Mouse (Mus musculus): ENCODE results near the gene Aifm1. TPM values are rescaled to one million over a fixed set of nuclear protein-coding genes. Genes with fewer than 3 reads are reported as not detected.

The Aifm1 gene
- polyA plus RNA-seq, 1 experiment from 2014 or later: 38.8 TPM

DNA sequence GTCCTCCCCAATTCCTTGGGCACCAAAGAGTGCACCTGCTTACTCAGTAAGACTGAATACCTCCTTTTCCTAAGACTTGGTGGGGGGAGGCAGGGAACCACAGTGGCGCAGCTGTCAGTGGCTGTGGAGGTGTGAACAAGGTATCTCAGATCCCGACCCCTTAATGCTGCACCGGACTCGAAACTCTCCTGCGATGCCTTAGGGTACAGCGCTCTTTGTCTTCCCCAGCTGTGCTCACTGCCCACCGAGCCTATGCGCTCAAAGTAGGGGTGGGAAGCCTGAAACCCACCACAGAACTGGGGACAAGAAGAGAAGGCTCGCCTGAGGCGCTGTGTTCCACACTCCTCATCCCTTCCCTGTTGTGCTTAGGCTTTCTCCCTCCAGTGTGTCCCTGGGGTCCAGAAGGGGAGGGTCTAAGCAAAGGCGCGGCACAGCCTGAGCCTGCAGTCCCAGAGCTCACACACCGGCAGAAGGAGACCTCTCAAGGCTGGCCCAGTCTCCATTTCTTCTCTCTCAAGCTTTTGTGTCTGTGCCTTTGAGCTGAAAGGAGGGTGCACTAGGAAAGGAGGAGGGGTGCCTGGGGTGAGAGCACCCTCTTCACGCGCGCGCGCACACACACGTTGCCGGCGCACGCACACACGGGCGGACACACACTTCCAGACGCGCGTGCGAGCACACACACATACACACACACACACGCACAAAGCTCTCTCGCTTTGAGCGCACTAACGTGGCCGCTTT, 5.6 kb upstream of the Aifm1 start, which contains the start of gene Rab33a:
Gene Rab33a, plus strand, starts transcription at position 478 of the 741 bp plus-strand sequence.
- WGBS: 27% methylated on average over 33 of the region's 33 CpGs
- H3K4me3 ChIP-seq (replicated peaks; ENCODE audit: low read depth, low read length): peak within 1 kb of the TSS; percentile 48
- H3K4me2 ChIP-seq (ENCODE audit: low read length): peak within 1 kb of the TSS; percentile 71
- peak within 1 kb of the TSS; percentile 95 for H3K27ac ChIP-seq (replicated peaks; ENCODE audit: low read depth, low read length)
- H3K9ac ChIP-seq (replicated peaks; ENCODE audit: low read length): peak within 1 kb of the TSS; percentile 71
- H3K36me3 ChIP-seq (ENCODE audit: control insufficient read depth, insufficient read depth, low read length): no peaks in the 10 kb centered on the region
- ATAC-seq (ENCODE audit: low FRiP score, low TSS enrichment) (peak; percentile 80), DNase-seq (peak; percentile 77)
- H3K4me1 ChIP-seq (ENCODE audit: control insufficient read depth, insufficient read depth, low read length): 0 out of 2 replicates have a peak, but pooled peaks cover 7% of the 10 kb centered on the region
- H3K9me3 ChIP-seq (ENCODE audit: control insufficient read depth, low read length): no peaks in the 10 kb centered on the region
- H3K27me3 ChIP-seq (ENCODE audit: control insufficient read depth, insufficient read depth, low read length): no peaks in the 10 kb centered on the region

GRCm38 (mm10) chrX:48518211-48518807, 4.9 kb upstream of the Aifm1 start:
- WGBS: 29% methylated on average over 15 of the region's 15 CpGs
- H3K27me3 ChIP-seq (ENCODE audit: control insufficient read depth, insufficient read depth, low read length): no peaks in the 10 kb centered on the region

GRCm38 (mm10) chrX:48513824-48514223, 461 bp upstream of the Aifm1 start:
- H3K27ac ChIP-seq (replicated peaks; ENCODE audit: low read depth, low read length): no peak overlapping the region
- peak overlapping the region; percentile 48 for H3K4me3 ChIP-seq (replicated peaks; ENCODE audit: low read depth, low read length)
- no peaks in the 10 kb centered on the region for H3K36me3 ChIP-seq (ENCODE audit: control insufficient read depth, insufficient read depth, low read length)
- no peaks in the 10 kb centered on the region for H3K9me3 ChIP-seq (ENCODE audit: control insufficient read depth, low read length)
- no peak overlapping the region for H3K9ac ChIP-seq (replicated peaks; ENCODE audit: low read length)
- ATAC-seq (ENCODE audit: low FRiP score, low TSS enrichment): no peak
- H3K27me3 ChIP-seq (ENCODE audit: control insufficient read depth, insufficient read depth, low read length): no peaks in the 10 kb centered on the region
- WGBS: 28% methylated on average over 13 of the region's 13 CpGs
- peak overlapping the region; percentile 59 for H3K4me2 ChIP-seq (ENCODE audit: low read length)
- no peak for DNase-seq
- H3K4me1 ChIP-seq (ENCODE audit: control insufficient read depth, insufficient read depth, low read length): peaks cover 6% of the 10 kb centered on the region; the same call in 1 of the 2 replicates

More at GRCm38 (mm10) chrX:48518211-48518807, 4.9 kb upstream of the Aifm1 start:
- no peaks in the 10 kb centered on the region for H3K36me3 ChIP-seq (ENCODE audit: control insufficient read depth, insufficient read depth, low read length)
- H3K4me2 ChIP-seq (ENCODE audit: low read length): peak overlapping the region; percentile 71
- ATAC-seq (ENCODE audit: low FRiP score, low TSS enrichment) (peak; percentile 94), DNase-seq (peak; percentile 87)
- H3K9me3 ChIP-seq (ENCODE audit: control insufficient read depth, low read length): no peaks in the 10 kb centered on the region
- peak overlapping the region; percentile 95 for H3K27ac ChIP-seq (replicated peaks; ENCODE audit: low read depth, low read length)
- H3K4me1 ChIP-seq (ENCODE audit: control insufficient read depth, insufficient read depth, low read length): 0 out of 2 replicates have a peak, but pooled peaks cover 7% of the 10 kb centered on the region
- peak overlapping the region; percentile 48 for H3K4me3 ChIP-seq (replicated peaks; ENCODE audit: low read depth, low read length)
- peak overlapping the region; percentile 71 for H3K9ac ChIP-seq (replicated peaks; ENCODE audit: low read length)

DNA sequence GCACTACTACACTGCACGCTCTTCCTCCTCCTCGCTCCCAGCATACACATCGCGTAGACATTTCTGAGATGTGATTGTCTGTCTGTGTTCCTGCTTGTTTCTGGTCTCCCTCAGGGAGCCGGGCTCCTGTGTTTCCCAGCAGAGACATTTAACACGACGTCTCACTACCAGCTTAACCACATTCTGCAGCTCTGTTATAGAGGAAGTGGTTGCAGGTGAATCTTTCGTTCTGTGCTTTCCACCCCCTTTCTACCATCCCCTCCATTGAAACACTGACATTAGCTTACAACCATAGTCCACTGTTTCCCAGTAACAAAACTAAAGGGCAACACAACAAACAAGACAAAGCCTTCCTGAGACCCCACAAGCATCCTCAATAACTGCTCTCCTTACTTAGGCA, 19.6 kb downstream of the Aifm1 start:
- no peak for DNase-seq
- WGBS: 94% methylated on average over 8 of the region's 8 CpGs
- no peak for ATAC-seq (ENCODE audit: low FRiP score, low TSS enrichment)

DNA sequence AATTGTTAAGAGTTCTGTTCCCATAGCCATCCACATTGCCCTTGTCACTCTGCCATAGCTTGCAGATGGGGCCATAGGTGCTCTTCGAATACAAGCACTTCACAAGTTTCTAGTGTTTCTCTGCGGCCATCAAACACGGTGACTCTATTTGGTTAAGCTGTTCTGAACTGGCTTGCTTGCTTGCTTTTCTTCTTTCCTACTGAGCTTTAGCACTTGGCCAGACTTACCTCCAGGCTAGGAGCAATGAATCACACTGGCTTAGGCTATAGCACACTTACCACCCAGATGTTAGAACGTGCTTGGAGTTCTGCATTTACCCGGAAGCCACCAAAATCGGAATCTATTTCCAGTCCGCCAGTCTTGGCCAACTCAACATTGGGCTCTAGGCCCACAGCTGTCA, 31.7 kb downstream of the Aifm1 start:
- H3K27ac ChIP-seq (replicated peaks; ENCODE audit: low read depth, low read length): no peak overlapping the region
- 95% methylated on average over 7 of the region's 7 CpGs for WGBS
- H3K4me2 ChIP-seq (ENCODE audit: low read length): no peak overlapping the region
- H3K4me3 ChIP-seq (replicated peaks; ENCODE audit: low read depth, low read length): no peak overlapping the region
- H3K4me1 ChIP-seq (ENCODE audit: control insufficient read depth, insufficient read depth, low read length): no peaks in the 10 kb centered on the region
- H3K27me3 ChIP-seq (ENCODE audit: control insufficient read depth, insufficient read depth, low read length): no peaks in the 10 kb centered on the region
- DNase-seq (no peak), ATAC-seq (ENCODE audit: low FRiP score, low TSS enrichment) (no peak)
- peaks cover 32% of the 10 kb centered on the region for H3K36me3 ChIP-seq (ENCODE audit: control insufficient read depth, insufficient read depth, low read length)
- H3K9me3 ChIP-seq (ENCODE audit: control insufficient read depth, low read length): no peaks in the 10 kb centered on the region
- no peak overlapping the region for H3K9ac ChIP-seq (replicated peaks; ENCODE audit: low read length)

More for the DNA sequence above, 19.6 kb downstream of the Aifm1 start:
- H3K9ac ChIP-seq (replicated peaks; ENCODE audit: low read length): no peak overlapping the region
- 0 out of 2 replicates have a peak, but pooled peaks cover 4% of the 10 kb centered on the region for H3K36me3 ChIP-seq (ENCODE audit: control insufficient read depth, insufficient read depth, low read length)
- H3K4me3 ChIP-seq (replicated peaks; ENCODE audit: low read depth, low read length): no peak overlapping the region
- no peak overlapping the region for H3K4me2 ChIP-seq (ENCODE audit: low read length)
- H3K27me3 ChIP-seq (ENCODE audit: control insufficient read depth, insufficient read depth, low read length): no peaks in the 10 kb centered on the region
- no peak overlapping the region for H3K27ac ChIP-seq (replicated peaks; ENCODE audit: low read depth, low read length)
- no peaks in the 10 kb centered on the region for H3K4me1 ChIP-seq (ENCODE audit: control insufficient read depth, insufficient read depth, low read length)
- H3K9me3 ChIP-seq (ENCODE audit: control insufficient read depth, low read length): no peaks in the 10 kb centered on the region

DNA sequence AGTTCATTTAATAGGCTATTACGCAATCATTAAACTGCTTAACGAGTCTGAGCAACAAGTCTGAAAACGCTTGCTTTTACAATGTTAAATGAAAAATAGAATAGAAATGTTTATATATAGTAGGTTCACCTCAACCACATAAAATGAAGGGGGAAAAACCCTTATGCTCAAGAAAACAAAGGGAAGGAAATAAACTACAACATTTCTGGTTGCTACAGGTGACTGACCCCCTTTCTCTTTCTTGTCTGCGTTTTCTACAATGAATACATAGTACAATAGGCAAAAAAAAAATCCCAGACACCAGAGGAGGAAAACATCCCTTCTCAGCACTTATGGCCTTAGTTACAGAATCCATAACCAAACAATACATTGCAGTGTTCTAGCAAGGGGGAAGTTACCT, 32.3 kb downstream of the Aifm1 start:
- Histone ChIP-seq H3K4me1 (ENCODE audit: control insufficient read depth, insufficient read depth, low read length) (no peaks in the 10 kb centered on the region), H3K36me3 (ENCODE audit: control insufficient read depth, insufficient read depth, low read length) (peaks cover 36% of the 10 kb centered on the region)
- ATAC-seq (ENCODE audit: low FRiP score, low TSS enrichment): no peak

DNA sequence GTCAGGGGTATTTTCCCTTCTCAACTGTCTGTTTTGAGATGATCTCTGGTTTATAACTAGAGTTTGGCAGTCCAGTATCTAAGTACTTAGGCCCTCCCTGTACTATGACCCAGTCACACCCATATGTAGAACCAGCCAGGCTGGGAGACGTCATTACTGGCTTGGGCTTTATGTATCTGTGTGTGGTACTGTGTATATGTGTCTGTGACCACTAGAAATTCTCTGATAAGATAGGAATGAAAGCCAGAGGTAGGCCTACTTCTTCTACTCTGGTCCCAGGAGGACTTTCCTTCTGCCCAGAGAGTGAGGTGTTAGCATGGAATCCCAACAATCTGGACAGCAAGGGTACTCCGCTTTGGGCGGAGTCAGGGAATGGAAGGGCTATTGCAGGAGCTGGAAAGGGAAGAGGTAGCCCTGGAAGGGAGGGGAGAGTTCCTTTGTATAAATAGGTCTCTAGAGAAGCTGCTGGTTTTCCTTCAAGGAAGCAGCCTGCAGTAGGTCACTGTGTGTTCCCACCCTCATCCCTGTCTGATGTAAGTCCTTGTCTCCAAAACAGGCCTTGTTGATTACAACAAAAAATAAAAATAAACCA, 45.9 kb downstream of the Aifm1 start:
- no peaks in the 10 kb centered on the region for H3K4me1 ChIP-seq (ENCODE audit: control insufficient read depth, insufficient read depth, low read length)
- ATAC-seq (ENCODE audit: low FRiP score, low TSS enrichment) (no peak), DNase-seq (no peak)
- no peaks in the 10 kb centered on the region for H3K9me3 ChIP-seq (ENCODE audit: control insufficient read depth, low read length)
- H3K4me2 ChIP-seq (ENCODE audit: low read length): no peak overlapping the region
- WGBS: 88% methylated on average over 3 of the region's 3 CpGs
- H3K27me3 ChIP-seq (ENCODE audit: control insufficient read depth, insufficient read depth, low read length): no peaks in the 10 kb centered on the region
- H3K4me3 ChIP-seq (replicated peaks; ENCODE audit: low read depth, low read length): no peak overlapping the region
- no peak overlapping the region for H3K9ac ChIP-seq (replicated peaks; ENCODE audit: low read length)
- H3K36me3 ChIP-seq (ENCODE audit: control insufficient read depth, insufficient read depth, low read length): 0 out of 2 replicates have a peak, but pooled peaks cover 1% of the 10 kb centered on the region
- H3K27ac ChIP-seq (replicated peaks; ENCODE audit: low read depth, low read length): no peak overlapping the region

More for the DNA sequence above, 32.3 kb downstream of the Aifm1 start:
- WGBS: 90% methylated on average over 4 of the region's 4 CpGs
- DNase-seq: no peak
- no peak overlapping the region for H3K4me2 ChIP-seq (ENCODE audit: low read length)
- no peak overlapping the region for H3K27ac ChIP-seq (replicated peaks; ENCODE audit: low read depth, low read length)
- H3K4me3 ChIP-seq (replicated peaks; ENCODE audit: low read depth, low read length): no peak overlapping the region
- no peaks in the 10 kb centered on the region for H3K9me3 ChIP-seq (ENCODE audit: control insufficient read depth, low read length)
- no peak overlapping the region for H3K9ac ChIP-seq (replicated peaks; ENCODE audit: low read length)
- no peaks in the 10 kb centered on the region for H3K27me3 ChIP-seq (ENCODE audit: control insufficient read depth, insufficient read depth, low read length)

DNA sequence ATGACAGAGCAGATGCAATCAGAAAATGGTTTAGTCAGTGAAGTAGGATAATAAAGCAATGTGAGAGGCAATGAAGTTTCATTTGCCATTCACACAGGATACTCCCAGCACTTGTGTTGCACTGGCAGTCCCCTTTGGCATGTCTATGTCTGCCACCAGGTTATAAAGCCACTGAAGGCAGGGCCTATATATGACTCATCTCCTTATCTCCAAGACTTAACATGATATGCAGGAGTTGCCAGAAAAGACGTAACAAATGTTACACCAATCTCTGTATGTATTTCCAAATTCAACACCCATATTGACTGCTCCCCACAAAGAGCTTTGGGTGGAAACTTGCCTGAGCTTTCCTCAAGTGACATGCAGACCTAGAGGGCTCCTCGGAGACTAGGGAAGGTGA, 47.2 kb downstream of the Aifm1 start:
- Histone ChIP-seq H3K4me1 (ENCODE audit: control insufficient read depth, insufficient read depth, low read length) (no peaks in the 10 kb centered on the region), H3K27me3 (ENCODE audit: control insufficient read depth, insufficient read depth, low read length) (no peaks in the 10 kb centered on the region)
- WGBS: 84% methylated on average over 2 of the region's 2 CpGs

More for the DNA sequence above, 47.2 kb downstream of the Aifm1 start:
- H3K4me2 ChIP-seq (ENCODE audit: low read length): no peak overlapping the region
- ATAC-seq (ENCODE audit: low FRiP score, low TSS enrichment): no peak
- H3K9ac ChIP-seq (replicated peaks; ENCODE audit: low read length): no peak overlapping the region
- no peaks in the 10 kb centered on the region for H3K36me3 ChIP-seq (ENCODE audit: control insufficient read depth, insufficient read depth, low read length)
- DNase-seq: no peak
- H3K9me3 ChIP-seq (ENCODE audit: control insufficient read depth, low read length): no peaks in the 10 kb centered on the region
- no peak overlapping the region for H3K4me3 ChIP-seq (replicated peaks; ENCODE audit: low read depth, low read length)
- H3K27ac ChIP-seq (replicated peaks; ENCODE audit: low read depth, low read length): no peak overlapping the region

Data from midbrain, embryonic 14.5 days (tissue).